Mouse (Mus musculus): ENCODE data around the gene Fgd6.

- TF ChIP-seq CTCF (IDR thresholded peaks at IDR 0.05; ENCODE audit: insufficient read depth, low read length) = no peak
- TF ChIP-seq POLR2A (IDR thresholded peaks at IDR 0.05; ENCODE audit: borderline replicate concordance, extremely low read depth, low read depth, low read length) = no peak
Measured at GRCm38 (mm10) chr10:94147391-94147755, 111.6 kb downstream of the Fgd6 start.
